Mouse (Mus musculus) stomach, postnatal 0 days (tissue): ENCODE results near the gene Bsx.

Source experiments
- CTCF ChIP-seq: IDR thresholded peaks from 2 replicates; pipeline ENCODE4 v1.5.1; 2016; ENCODE audit warnings: antibody characterized with exemption, low read depth, mild to moderate bottlenecking, moderate library complexity
- EP300 ChIP-seq: optimal IDR thresholded peaks from 2 replicates; pipeline ENCODE3; 2016; ENCODE audit warnings: antibody characterized with exemption

DNA sequence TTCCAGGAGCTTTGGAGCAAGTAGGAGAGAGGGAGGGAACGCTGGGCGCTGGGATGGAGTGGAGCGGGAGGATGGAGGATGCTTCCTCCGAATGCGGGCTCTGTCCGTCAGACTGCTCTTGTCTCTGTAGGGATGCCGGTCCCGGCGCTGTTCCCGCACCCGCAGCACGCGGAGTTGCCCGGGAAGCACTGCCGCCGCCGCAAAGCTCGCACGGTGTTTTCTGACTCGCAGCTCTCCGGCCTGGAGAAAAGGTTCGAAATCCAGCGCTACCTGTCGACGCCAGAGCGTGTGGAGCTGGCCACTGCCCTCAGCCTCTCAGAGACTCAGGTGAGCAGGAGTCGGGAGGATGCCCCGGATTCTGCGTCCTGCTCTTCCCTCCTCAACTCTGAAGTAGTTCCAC, 2.2 kb downstream of the Bsx start:
- TF ChIP-seq EP300 (no peak), CTCF (no peak)
